9 mouse cellular contexts compared by ENCODE assay signal in the genomic region with DNA sequence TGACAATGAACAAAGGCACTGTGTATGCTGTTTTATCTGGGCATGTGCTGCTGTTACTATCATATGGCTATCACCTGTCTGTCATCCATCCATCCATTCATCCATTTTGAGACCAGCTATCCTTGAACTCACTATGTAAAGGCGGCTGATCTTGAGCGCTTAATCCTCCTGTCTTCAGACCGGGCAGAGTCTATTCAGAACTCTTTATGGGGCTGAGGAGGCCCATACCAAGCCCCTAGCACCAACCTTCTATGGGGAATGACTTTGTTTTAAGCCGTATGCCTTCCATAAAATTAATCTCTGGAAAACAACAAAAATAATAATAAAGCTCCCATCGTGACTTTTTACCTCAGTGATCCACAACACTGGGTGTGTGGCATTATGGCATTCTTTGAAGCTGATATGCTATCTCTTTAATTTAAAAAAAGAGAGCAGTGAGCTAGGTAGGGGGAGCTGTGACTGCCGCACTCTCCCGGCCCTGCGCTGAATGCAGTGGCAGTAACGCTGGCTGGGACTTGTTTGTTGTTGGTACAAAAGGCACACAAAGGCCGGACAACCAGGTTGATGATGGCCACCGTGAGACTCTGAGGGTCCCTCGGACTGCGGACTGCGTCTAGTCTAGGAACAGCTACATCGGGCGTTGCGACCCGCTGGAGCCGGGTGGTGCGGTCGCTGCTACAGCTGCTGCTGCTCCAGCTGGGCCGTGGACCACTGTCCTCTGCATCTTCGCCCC. TPM values are rescaled to one million over a fixed set of nuclear protein-coding genes. Genes with fewer than 3 reads are reported as not detected.
DNase-seq lines count a peak whose midpoint lies in the region; ATAC-seq and TF ChIP-seq lines count a peak whose summit lies in the region.
"Had no signal": no experiment of that assay in that cellular context is flagged by ENCODE, and none has a peak within 500 bp of the region (broad histone marks: within the 10 kb centered on the region; RNA-seq: fewer than 3 reads in every experiment).

Sacs (plus strand) TSS at position 464 of the 733 bp plus-strand sequence.

- H3K27ac ChIP-seq in kidney, postnatal 0 days = no peak within 1 kb of the TSS
- H3K27ac ChIP-seq in hindbrain, embryonic 12.5 days = 0 out of 2 replicates have a peak within 1 kb of the TSS, but pooled peaks have one; percentile 55
- no peak within 1 kb of the TSS for H3K27ac ChIP-seq in limb, embryonic 12.5 days

- H3K27me3 ChIP-seq in kidney, postnatal 0 days (ENCODE audit: insufficient read depth, low read length) = peaks cover 3% of the 10 kb centered on the region; the same call in 1 of the 2 replicates
- peaks cover 6% of the 10 kb centered on the region for H3K27me3 ChIP-seq in hindbrain, embryonic 12.5 days
- peaks cover 24% of the 10 kb centered on the region for H3K27me3 ChIP-seq in limb, embryonic 12.5 days
- H3K27me3 ChIP-seq: CH12.LX had no signal

- no peaks in the 10 kb centered on the region for H3K4me1 ChIP-seq in kidney, postnatal 0 days (replicated peaks; ENCODE audit: insufficient read depth, low read length)
- no peaks in the 10 kb centered on the region; the same call in 1 of the 2 replicates for H3K4me1 ChIP-seq in hindbrain, embryonic 12.5 days
- no peaks in the 10 kb centered on the region; the same call in 1 of the 2 replicates for H3K4me1 ChIP-seq in limb, embryonic 12.5 days (replicated peaks)

- TF ChIP-seq CTCF in kidney, postnatal 0 days (IDR thresholded peaks at IDR 0.05; ENCODE audit: low read depth) = peak; percentile 48

- no peaks in the 10 kb centered on the region for H3K9me3 ChIP-seq in kidney, postnatal 0 days (replicated peaks; ENCODE audit: low read length)
- no peaks in the 10 kb centered on the region for H3K9me3 ChIP-seq in hindbrain, embryonic 12.5 days (replicated peaks)
- no peaks in the 10 kb centered on the region for H3K9me3 ChIP-seq in limb, embryonic 12.5 days

- WGBS in kidney, postnatal 0 days = 4% methylated on average over 23 of the region's 23 CpGs
- WGBS in hindbrain, embryonic 12.5 days = 5% methylated on average over 23 of the region's 23 CpGs
- 6% methylated on average over 23 of the region's 23 CpGs for WGBS in limb, embryonic 12.5 days

- H3K4me3 ChIP-seq in kidney, postnatal 0 days (replicated peaks; ENCODE audit: low read depth, low read length) = peak within 1 kb of the TSS; percentile 40
- peak within 1 kb of the TSS; percentile 55 for H3K4me3 ChIP-seq in hindbrain, embryonic 12.5 days
- H3K4me3 ChIP-seq in limb, embryonic 12.5 days (replicated peaks) = peak within 1 kb of the TSS; percentile 53

- no peak for ATAC-seq in kidney, postnatal 0 days (replicated peaks; ENCODE audit: low FRiP score, low read depth)
- peak; percentile 84 for ATAC-seq in hindbrain, embryonic 12.5 days (ENCODE audit: low FRiP score)
- 0 out of 2 replicates have a peak, but pooled peaks have one; percentile 63 for ATAC-seq in limb, embryonic 12.5 days (ENCODE audit: insufficient number of reproducible peaks, insufficient read depth, low FRiP score, low TSS enrichment, low read depth)

- H3K4me2 ChIP-seq in kidney, postnatal 0 days (ENCODE audit: low read length) = peak within 1 kb of the TSS; percentile 75
- peak within 1 kb of the TSS; percentile 71 for H3K4me2 ChIP-seq in hindbrain, embryonic 12.5 days (replicated peaks)
- peak within 1 kb of the TSS; percentile 71 for H3K4me2 ChIP-seq in limb, embryonic 12.5 days

- H3K36me3 ChIP-seq in kidney, postnatal 0 days (ENCODE audit: insufficient read depth, low read length) = no peaks in the 10 kb centered on the region
- no peaks in the 10 kb centered on the region for H3K36me3 ChIP-seq in hindbrain, embryonic 12.5 days
- H3K36me3 ChIP-seq in limb, embryonic 12.5 days = no peaks in the 10 kb centered on the region

- peak; percentile 40 for DNase-seq in kidney, postnatal 0 days (ENCODE audit: low spot score)
- no peak for DNase-seq in kidney, adult 8-10 months
- DNase-seq in cerebellum, adult 9-11 months = peak; percentile 49
- DNase-seq in frontal cortex, adult 2 months (ENCODE audit: extremely low spot score in 1 of 2, low spot score in 1 of 2) = peak in 1 of 2 experiments; percentile 70
- peak; percentile 51 for DNase-seq in retina, embryonic 14.5 days (ENCODE audit: low spot score)
- no peak for DNase-seq in spleen, adult 18-20 months

- peak within 1 kb of the TSS; percentile 31; the same call in 1 of the 2 replicates for H3K9ac ChIP-seq in kidney, postnatal 0 days (ENCODE audit: low read depth, low read length)
- peak within 1 kb of the TSS; percentile 76 for H3K9ac ChIP-seq in hindbrain, embryonic 12.5 days
- H3K9ac ChIP-seq in limb, embryonic 12.5 days (replicated peaks) = peak within 1 kb of the TSS; percentile 63

RNA-seq across cellular contexts. Expression of gene Sacs, which starts in this region (rescaled TPM):
- polyA plus RNA-seq in kidney, postnatal 0 days (2015; fragmentation: Nextera tagmentation; extraction: Ambion mirVana) = 1.2 TPM in 2 replicates
- 11.0 and 11.9 TPM in 2 replicates for polyA plus RNA-seq in frontal cortex, adult 2 months (2012; rRNA removed)
- 7.1 and 8.3 TPM in 2 replicates for polyA plus RNA-seq in hindbrain, embryonic 12.5 days (2016; fragmentation: Nextera tagmentation; extraction: Ambion mirVana)
- polyA plus RNA-seq in limb, embryonic 12.5 days (2016; fragmentation: Nextera tagmentation; extraction: Ambion mirVana) = 3.4 and 4.1 TPM in 2 replicates

Comparison
In these comparisons a context has a peak if more than half of its experiments do, and no peak if none do; other contexts are left out.
1. DNase-seq: peak in kidney, postnatal 0 days (single experiment), cerebellum, adult 9-11 months (single experiment) and retina, embryonic 14.5 days (single experiment); none in kidney, adult 8-10 months (0 of 2) and spleen, adult 18-20 months (0 of 2).
2. Peak in every context shown above with its lines, with median percentiles within 50 percentile points of each other: H3K4me2 ChIP-seq, H3K4me3 ChIP-seq and H3K9ac ChIP-seq.